Mouse (Mus musculus): ENCODE data around the gene Tesc. TPM values are rescaled to one million over a fixed set of nuclear protein-coding genes. Genes with fewer than 3 reads are reported as not detected.

The Tesc gene
- total and polyA plus RNA-seq, 3 experiments = 0.34 to 0.80 TPM; not detected in 1

- in situ Hi-C loops (cut with MboI; ENCODE audit: low pct_ligation_motif_present, low pct_unique_long_range_greater_than_20kb, low sequenced_read_pairs) (no loop called here), dilution Hi-C loops (cut with MboI; ENCODE audit: extremely low pct_ligation_motif_present, extremely low pct_unique_long_range_greater_than_20kb, low sequenced_read_pairs) (no loop called here)
- Histone ChIP-seq H3K27me3 (replicated peaks) (no peaks in the 10 kb centered on the region), H3K79me2 (replicated peaks; ENCODE audit: control insufficient read depth, extremely low read depth, insufficient read depth, poor library complexity, severe bottlenecking) (no peaks in the 10 kb centered on the region), H3K9me3 (replicated peaks; ENCODE audit: low read length) (no peaks in the 10 kb centered on the region), H3K4me2 (ENCODE audit: insufficient read depth, low read depth, poor library complexity, severe bottlenecking) (no peak overlapping the region), H3K27ac (ENCODE audit: insufficient read depth, low read depth) (no peak overlapping the region), H3K36me3 (replicated peaks in 1 of 2; ENCODE audit: control insufficient read depth in 1 of 2, insufficient read depth in 1 of 2, low read length in 1 of 2) (no peaks in the 10 kb centered on the region), H3K4me3 (replicated peaks in 1 of 3; ENCODE audit: low read depth in 2 of 3, low read length in 2 of 3, poor library complexity in 1 of 3) (no peak overlapping the region), H3K9ac (ENCODE audit: insufficient read depth, low read depth) (no peak overlapping the region), H3K4me1 (ENCODE audit: control insufficient read depth in 1 of 2, insufficient read depth in 2 of 2) (peaks cover 9 to 30% of the 10 kb centered on the region in 2 experiments)
- TF ChIP-seq MAZ (IDR thresholded peaks at IDR 0.05; ENCODE audit: low read depth, low read length) (no peak), GABPA (IDR thresholded peaks at IDR 0.05; ENCODE audit: insufficient replicate concordance, low read depth, low read length) (no peak), ELF1 (IDR thresholded peaks at IDR 0.05; ENCODE audit: low read depth, low read length) (no peak), MEF2A (IDR thresholded peaks at IDR 0.05; ENCODE audit: borderline replicate concordance, low read depth, low read length) (no peak), POLR2AphosphoS2 (IDR thresholded peaks at IDR 0.05; ENCODE audit: low read depth, low read length) (no peak), NELFE (IDR thresholded peaks at IDR 0.05; ENCODE audit: low read depth, low read length) (no peak), TBP (conservative IDR thresholded peaks at IDR 0.05; ENCODE audit: low read depth, low read length) (no peak)
- no peak for DNase-seq (ENCODE audit: extremely low read depth)
Observed at GRCm38 (mm10) chr5:118047091-118047757, 19.7 kb downstream of the Tesc start.

- H3K4me3 ChIP-seq (replicated peaks in 1 of 3; ENCODE audit: low read depth in 2 of 3, low read length in 2 of 3, poor library complexity in 1 of 3) = no peak overlapping the region
- DNase-seq (ENCODE audit: extremely low read depth) = peak; percentile 26
- no peaks in the 10 kb centered on the region for H3K27me3 ChIP-seq (replicated peaks)
- H3K4me1 ChIP-seq (ENCODE audit: control insufficient read depth in 1 of 2, insufficient read depth in 2 of 2) = peaks cover 9 to 30% of the 10 kb centered on the region in 2 experiments
- in situ Hi-C loops (cut with MboI; ENCODE audit: low pct_ligation_motif_present, low pct_unique_long_range_greater_than_20kb, low sequenced_read_pairs) (no loop called here), dilution Hi-C loops (cut with MboI; ENCODE audit: extremely low pct_ligation_motif_present, extremely low pct_unique_long_range_greater_than_20kb, low sequenced_read_pairs) (no loop called here)
- H3K27ac ChIP-seq (ENCODE audit: insufficient read depth, low read depth) = no peak overlapping the region
- no peaks in the 10 kb centered on the region for H3K79me2 ChIP-seq (replicated peaks; ENCODE audit: control insufficient read depth, extremely low read depth, insufficient read depth, poor library complexity, severe bottlenecking)
- no peak overlapping the region for H3K4me2 ChIP-seq (ENCODE audit: insufficient read depth, low read depth, poor library complexity, severe bottlenecking)
- H3K9ac ChIP-seq (ENCODE audit: insufficient read depth, low read depth) = no peak overlapping the region
- H3K9me3 ChIP-seq (replicated peaks; ENCODE audit: low read length) = no peaks in the 10 kb centered on the region
- no peak for TF ChIP-seq MAX (IDR thresholded peaks at IDR 0.05; ENCODE audit: low read length)
- no peak for TF ChIP-seq IRF4 (IDR thresholded peaks at IDR 0.05; ENCODE audit: low read depth, low read length)
- no peak for TF ChIP-seq POLR2A (IDR thresholded peaks at IDR 0.05; ENCODE audit: low read depth, low read length)
- TF ChIP-seq SMC3 (IDR thresholded peaks at IDR 0.05; ENCODE audit: low read depth, low read length) = no peak
- no peak for TF ChIP-seq MXI1 (IDR thresholded peaks at IDR 0.05; ENCODE audit: low read depth, low read length)
- no peaks in the 10 kb centered on the region for H3K36me3 ChIP-seq (replicated peaks in 1 of 2; ENCODE audit: control insufficient read depth in 1 of 2, insufficient read depth in 1 of 2, low read length in 1 of 2)
Observed at GRCm38 (mm10) chr5:118048412-118048811, 20.9 kb downstream of the Tesc start.

- H3K9ac ChIP-seq (ENCODE audit: insufficient read depth, low read depth) = no peak overlapping the region
Observed at GRCm38 (mm10) chr5:118048928-118049327, 21.4 kb downstream of the Tesc start.

More at GRCm38 (mm10) chr5:118048928-118049327, 21.4 kb downstream of the Tesc start:
- peaks cover 9 to 30% of the 10 kb centered on the region in 2 experiments for H3K4me1 ChIP-seq (ENCODE audit: control insufficient read depth in 1 of 2, insufficient read depth in 2 of 2)
- dilution Hi-C loops (cut with MboI; ENCODE audit: extremely low pct_ligation_motif_present, extremely low pct_unique_long_range_greater_than_20kb, low sequenced_read_pairs) = no loop called here
- no peak for DNase-seq (ENCODE audit: extremely low read depth)
- TF ChIP-seq MAX (IDR thresholded peaks at IDR 0.05; ENCODE audit: low read length) (no peak), POLR2A (IDR thresholded peaks at IDR 0.05; ENCODE audit: low read depth, low read length) (no peak), NRF1 (IDR thresholded peaks at IDR 0.05; ENCODE audit: low read depth, low read length) (no peak), ZKSCAN1 (IDR thresholded peaks at IDR 0.05; ENCODE audit: borderline replicate concordance, low read depth, low read length) (no peak), ZMIZ1 (IDR thresholded peaks at IDR 0.05; ENCODE audit: low read depth, low read length) (no peak), JUND (conservative IDR thresholded peaks at IDR 0.05; ENCODE audit: low read depth, low read length) (no peak), HCFC1 (IDR thresholded peaks at IDR 0.05; ENCODE audit: low read depth, low read length) (no peak), SIN3A (IDR thresholded peaks at IDR 0.05; ENCODE audit: low read length) (no peak), E2F4 (IDR thresholded peaks at IDR 0.05; ENCODE audit: insufficient replicate concordance, low read depth, low read length) (no peak), PAX5 (IDR thresholded peaks at IDR 0.05; ENCODE audit: low read length) (no peak), MAFK (IDR thresholded peaks at IDR 0.05; ENCODE audit: insufficient replicate concordance, low read length) (no peak), IRF4 (IDR thresholded peaks at IDR 0.05; ENCODE audit: low read depth, low read length) (no peak), GABPA (IDR thresholded peaks at IDR 0.05; ENCODE audit: insufficient replicate concordance, low read depth, low read length) (no peak)
- no peaks in the 10 kb centered on the region for H3K27me3 ChIP-seq (replicated peaks)
- H3K4me3 ChIP-seq (replicated peaks in 1 of 3; ENCODE audit: low read depth in 2 of 3, low read length in 2 of 3, poor library complexity in 1 of 3) = no peak overlapping the region
- H3K36me3 ChIP-seq (replicated peaks in 1 of 2; ENCODE audit: control insufficient read depth in 1 of 2, insufficient read depth in 1 of 2, low read length in 1 of 2) = no peaks in the 10 kb centered on the region
- no peaks in the 10 kb centered on the region for H3K9me3 ChIP-seq (replicated peaks; ENCODE audit: low read length)
- no peak overlapping the region for H3K4me2 ChIP-seq (ENCODE audit: insufficient read depth, low read depth, poor library complexity, severe bottlenecking)
- no peaks in the 10 kb centered on the region for H3K79me2 ChIP-seq (replicated peaks; ENCODE audit: control insufficient read depth, extremely low read depth, insufficient read depth, poor library complexity, severe bottlenecking)
- no peak overlapping the region for H3K27ac ChIP-seq (ENCODE audit: insufficient read depth, low read depth)
- in situ Hi-C loops (cut with MboI; ENCODE audit: low pct_ligation_motif_present, low pct_unique_long_range_greater_than_20kb, low sequenced_read_pairs) = no loop called here

Measured in CH12.LX (cell line).